Mouse (Mus musculus) bone marrow, adult 2 months (tissue): ENCODE measurements around the gene Smurf2. TPM values are rescaled to one million over a fixed set of nuclear protein-coding genes. Genes with fewer than 3 reads are reported as not detected.

Experiments used
- H3K27ac ChIP-seq: fragments of 200-500 bp; 2 replicates; pipeline ENCODE4 v1.5.1; 2012; ENCODE audit warnings: low read depth, mild to moderate bottlenecking, control low read depth, inconsistent platforms, low read length; ENCODE audit not compliant: control insufficient read depth, poor library complexity, insufficient read depth
- H3K4me1 ChIP-seq: fragments of 200-500 bp; 2 replicates; pipeline ENCODE4 v1.6.1; 2011; ENCODE audit warnings: low read length; ENCODE audit not compliant: control insufficient read depth, insufficient read depth
- H3K4me3 ChIP-seq: fragments of 200-500 bp; replicated peaks from 2 replicates; pipeline ENCODE3; 2011; ENCODE audit warnings: mild to moderate bottlenecking, low read depth, low read length, control low read depth; ENCODE audit not compliant: control insufficient read depth
- CTCF ChIP-seq: fragments of 200-500 bp; IDR thresholded peaks from 2 replicates; pipeline ENCODE4 v1.5.1; 2011; ENCODE audit warnings: low read length, control low read depth; ENCODE audit not compliant: control insufficient read depth, insufficient read depth
- POLR2A ChIP-seq: fragments of 200-500 bp; IDR thresholded peaks from 2 replicates; pipeline ENCODE4 v1.6.1; 2011; ENCODE audit warnings: low read depth, mild to moderate bottlenecking, control low read depth, low read length, borderline replicate concordance; ENCODE audit not compliant: control insufficient read depth
- WGBS: fragments of 180-500 bp; shearing (Covaris S2); methylation state at CpG from one replicate; pipeline ENCODE4 v1.1.7; 2018; 5-methylcytosine and 5-hydroxymethylcytosine counted together
- polyA plus RNA-seq: library from polyadenylated mRNA; stranded (reverse); fragments of >200 nt; gene quantifications from 2 replicates; pipeline ENCODE4 v1.2.4, GENCODE M21; 2011; ENCODE audit warnings: low replicate concordance; ENCODE audit not compliant: missing spikeins, insufficient read depth, insufficient read length

The Smurf2 gene
- polyA plus RNA-seq, 1 experiment = 34.6 TPM

- WGBS = under 1% methylated on average over 85 of the region's 87 CpGs
Observed at GRCm38 (mm10) chr11:106919612-106920550, 634 bp downstream of the Smurf2 start.

GRCm38 (mm10) chr11:106918901-106919300 is 1.6 kb downstream of the Smurf2 start:
- H3K27ac ChIP-seq = no peak overlapping the region
- no peak overlapping the region for H3K4me3 ChIP-seq
- TF ChIP-seq CTCF (no peak), POLR2A (no peak)
- WGBS = 21% methylated on average over 8 of the region's 8 CpGs
- H3K4me1 ChIP-seq = no peaks in the 10 kb centered on the region; the same call in 1 of the 2 replicates

More at GRCm38 (mm10) chr11:106919612-106920550, 634 bp downstream of the Smurf2 start:
- Histone ChIP-seq H3K4me1 (no peaks in the 10 kb centered on the region; the same call in 1 of the 2 replicates), H3K27ac (peak overlapping the region; percentile 100), H3K4me3 (peak overlapping the region; percentile 87)
- TF ChIP-seq CTCF (no peak), POLR2A (no peak)

GRCm38 (mm10) chr11:106911257-106911656 is 9.3 kb downstream of the Smurf2 start:
- Histone ChIP-seq H3K27ac (no peak overlapping the region), H3K4me3 (no peak overlapping the region), H3K4me1 (no peaks in the 10 kb centered on the region)
- TF ChIP-seq CTCF (no peak), POLR2A (no peak)

GRCm38 (mm10) chr11:106908016-106908415 is 12.5 kb downstream of the Smurf2 start:
- Histone ChIP-seq H3K4me3 (no peak overlapping the region), H3K27ac (no peak overlapping the region), H3K4me1 (no peaks in the 10 kb centered on the region)
- no peak for TF ChIP-seq CTCF
- TF ChIP-seq POLR2A = no peak

GRCm38 (mm10) chr11:106907253-106907652 is 13.3 kb downstream of the Smurf2 start:
- H3K4me3 ChIP-seq = no peak overlapping the region
- no peak for TF ChIP-seq CTCF
- no peak for TF ChIP-seq POLR2A
- H3K4me1 ChIP-seq = no peaks in the 10 kb centered on the region
- 75% methylated on average over 1 of the region's 1 CpGs for WGBS
- H3K27ac ChIP-seq = no peak overlapping the region

- 74% methylated on average over 4 of the region's 4 CpGs for WGBS
- H3K27ac ChIP-seq = no peak overlapping the region
- TF ChIP-seq CTCF (no peak; the same call in 1 of the 2 replicates), POLR2A (no peak)
- H3K4me1 ChIP-seq = no peaks in the 10 kb centered on the region
- H3K4me3 ChIP-seq = no peak overlapping the region
Observed at GRCm38 (mm10) chr11:106905707-106906106, 14.8 kb downstream of the Smurf2 start.

GRCm38 (mm10) chr11:106899804-106900203 is 20.7 kb downstream of the Smurf2 start:
- Histone ChIP-seq H3K4me3 (no peak overlapping the region), H3K27ac (no peak overlapping the region), H3K4me1 (no peaks in the 10 kb centered on the region)
- no peak for TF ChIP-seq CTCF
- no peak for TF ChIP-seq POLR2A
- WGBS = 68% methylated on average over 1 of the region's 1 CpGs

- H3K27ac ChIP-seq = no peak overlapping the region
- H3K4me1 ChIP-seq = no peaks in the 10 kb centered on the region
- TF ChIP-seq CTCF = no peak
- H3K4me3 ChIP-seq = no peak overlapping the region
- WGBS = 94% methylated on average over 2 of the region's 2 CpGs
Observed at GRCm38 (mm10) chr11:106896561-106897168, 23.9 kb downstream of the Smurf2 start.
